In genomic region chr5:100057461-100058209, GRCm38 (mm10) we compare ENCODE assay signal across 33 mouse cellular contexts. TPM values are rescaled to one million over a fixed set of nuclear protein-coding genes. Genes with fewer than 3 reads are reported as not detected.
DNase-seq lines count a peak whose midpoint lies in the region; ATAC-seq and TF ChIP-seq lines count a peak whose summit lies in the region.
"Had no signal": no experiment of that assay in that cellular context is flagged by ENCODE, and none has a peak within 500 bp of the region (broad histone marks: within the 10 kb centered on the region; RNA-seq: fewer than 3 reads in every experiment).

No protein-coding gene starts in this region.

- WGBS in forebrain, embryonic 13.5 days, result 48% methylated on average over 14 of the region's 15 CpGs
- 87% methylated on average over 15 of the region's 15 CpGs for WGBS in forebrain, embryonic 10.5 days
- WGBS in neural tube, embryonic 12.5 days, result 73% methylated on average over 14 of the region's 15 CpGs
- WGBS in forebrain, embryonic 16.5 days, result 22% methylated on average over 14 of the region's 15 CpGs

- no peak for DNase-seq in forebrain, embryonic 10.5 days (ENCODE audit: extremely low spot score, low spot score)
- DNase-seq in neural tube, embryonic 10.5 days (ENCODE audit: extremely low spot score, low spot score), result no peak
- DNase-seq in brain, embryonic 14.5 days (ENCODE audit: low read depth), result peak; percentile 87
- no peak for DNase-seq in gastrocnemius, postnatal 4 days (ENCODE audit: low spot score in 2 of 2)
- DNase-seq in kidney, postnatal 25 days, result no peak
- DNase-seq: adrenal gland, postnatal 14 days; cerebellum, adult 11-12 months; cerebellum, adult 9-11 months; embryo, embryonic 11 days; gastrocnemius, postnatal 14 days; heart, adult 18-20 months; heart, postnatal 4 days; kidney, adult 2 months; layer of hippocampus, adult 9-11 months; lung, embryonic 14.5 days; right cerebral cortex, postnatal 25 days; thymus, adult 18-20 months; thymus, postnatal 25 days had no signal

- H3K4me1 ChIP-seq in forebrain, embryonic 13.5 days, result peaks cover 40% of the 10 kb centered on the region
- H3K4me1 ChIP-seq in forebrain, embryonic 10.5 days, result peaks cover 27% of the 10 kb centered on the region
- H3K4me1 ChIP-seq in neural tube, embryonic 12.5 days, result peaks cover 26% of the 10 kb centered on the region
- H3K4me1 ChIP-seq in forebrain, embryonic 16.5 days (replicated peaks; ENCODE audit: control insufficient read depth, insufficient read depth, low read length), result peaks cover 27% of the 10 kb centered on the region

- no peak for TF ChIP-seq CTCF in brain, embryonic 14.5 days (IDR thresholded peaks at IDR 0.05; ENCODE audit: borderline replicate concordance, extremely low read depth, insufficient read depth, insufficient read length)

- no peaks in the 10 kb centered on the region for H3K27me3 ChIP-seq in forebrain, embryonic 13.5 days
- no peaks in the 10 kb centered on the region for H3K27me3 ChIP-seq in forebrain, embryonic 10.5 days (ENCODE audit: poor library complexity, severe bottlenecking)
- no peaks in the 10 kb centered on the region for H3K27me3 ChIP-seq in neural tube, embryonic 12.5 days (replicated peaks)
- no peaks in the 10 kb centered on the region for H3K27me3 ChIP-seq in forebrain, embryonic 16.5 days (replicated peaks; ENCODE audit: control insufficient read depth, insufficient read depth, low read length)
- H3K27me3 ChIP-seq: heart, embryonic 12.5 days; intestine, embryonic 15.5 days; limb, embryonic 12.5 days; liver, embryonic 15.5 days; Patski had no signal

- H3K9me3 ChIP-seq in forebrain, embryonic 13.5 days (replicated peaks), result no peaks in the 10 kb centered on the region
- no peaks in the 10 kb centered on the region for H3K9me3 ChIP-seq in forebrain, embryonic 10.5 days
- no peaks in the 10 kb centered on the region for H3K9me3 ChIP-seq in neural tube, embryonic 12.5 days
- H3K9me3 ChIP-seq in forebrain, embryonic 16.5 days (ENCODE audit: control insufficient read depth, low read length), result no peaks in the 10 kb centered on the region
- H3K9me3 ChIP-seq: heart, embryonic 12.5 days; intestine, embryonic 15.5 days; limb, embryonic 12.5 days; liver, embryonic 15.5 days; midbrain, embryonic 10.5 days had no signal

- TF ChIP-seq POLR2A in brain, embryonic 14.5 days (IDR thresholded peaks at IDR 0.05; ENCODE audit: borderline replicate concordance, extremely low read depth, insufficient read depth, insufficient read length, poor library complexity, severe bottlenecking), result no peak

- H3K4me3 ChIP-seq in forebrain, embryonic 13.5 days, result no peak overlapping the region
- no peak overlapping the region for H3K4me3 ChIP-seq in forebrain, embryonic 10.5 days
- H3K4me3 ChIP-seq in neural tube, embryonic 12.5 days, result no peak overlapping the region
- no peak overlapping the region for H3K4me3 ChIP-seq in forebrain, embryonic 16.5 days (replicated peaks; ENCODE audit: low read length)
- H3K4me3 ChIP-seq: erythroblast, embryonic 14.5 days; heart, embryonic 12.5 days; intestine, embryonic 15.5 days; limb, embryonic 12.5 days; liver, embryonic 15.5 days; midbrain, embryonic 10.5 days; myocyte had no signal

- peaks cover 32% of the 10 kb centered on the region for H3K36me3 ChIP-seq in forebrain, embryonic 13.5 days (ENCODE audit: poor library complexity, severe bottlenecking)
- H3K36me3 ChIP-seq in forebrain, embryonic 10.5 days (replicated peaks), result peaks cover 45% of the 10 kb centered on the region
- peaks cover 28% of the 10 kb centered on the region for H3K36me3 ChIP-seq in neural tube, embryonic 12.5 days
- peaks cover 19% of the 10 kb centered on the region for H3K36me3 ChIP-seq in forebrain, embryonic 16.5 days (ENCODE audit: control insufficient read depth, insufficient read depth)

- H3K9ac ChIP-seq in forebrain, embryonic 13.5 days, result no peak overlapping the region
- no peak overlapping the region for H3K9ac ChIP-seq in neural tube, embryonic 12.5 days
- no peak overlapping the region for H3K9ac ChIP-seq in forebrain, embryonic 16.5 days (replicated peaks; ENCODE audit: low read depth, low read length)
- H3K9ac ChIP-seq: heart, embryonic 12.5 days; intestine, embryonic 15.5 days; limb, embryonic 12.5 days; liver, embryonic 15.5 days; lung, embryonic 14.5 days had no signal

- peak overlapping the region; percentile 1; the same call in 1 of the 2 replicates for H3K4me2 ChIP-seq in forebrain, embryonic 13.5 days
- H3K4me2 ChIP-seq in neural tube, embryonic 12.5 days (replicated peaks), result no peak overlapping the region
- H3K4me2 ChIP-seq in forebrain, embryonic 16.5 days (ENCODE audit: low read length), result peak overlapping the region; percentile 28
- H3K4me2 ChIP-seq: heart, embryonic 12.5 days; intestine, embryonic 15.5 days; limb, embryonic 12.5 days; liver, embryonic 15.5 days; lung, embryonic 14.5 days had no signal

- peak overlapping the region; percentile 60 for H3K27ac ChIP-seq in forebrain, embryonic 13.5 days
- H3K27ac ChIP-seq in forebrain, embryonic 10.5 days, result no peak overlapping the region
- no peak overlapping the region for H3K27ac ChIP-seq in neural tube, embryonic 12.5 days
- peak overlapping the region; percentile 41; the same call in 1 of the 2 replicates for H3K27ac ChIP-seq in forebrain, embryonic 16.5 days (ENCODE audit: low read length)
- H3K27ac ChIP-seq: hindbrain, postnatal 0 days; intestine, embryonic 15.5 days; kidney, postnatal 0 days; liver, embryonic 15.5 days; midbrain, embryonic 10.5 days; stomach, postnatal 0 days had no signal

- peak; percentile 79 for ATAC-seq in forebrain, embryonic 13.5 days
- peak; percentile 41; the same call in 1 of the 2 replicates for ATAC-seq in neural tube, embryonic 12.5 days (ENCODE audit: low FRiP score, low read depth)
- ATAC-seq in forebrain, embryonic 16.5 days, result peak; percentile 66
- ATAC-seq: hindbrain, postnatal 0 days; intestine, embryonic 15.5 days; midbrain, embryonic 16.5 days; Patski had no signal

RNA-seq across cellular contexts. Expression of gene Enoph1, which starts 17.9 kb away (rescaled TPM):
- 47.8 and 49.2 TPM in 2 replicates for polyA plus RNA-seq in forebrain, embryonic 13.5 days (2015; fragmentation: Nextera tagmentation; extraction: Ambion mirVana)
- polyA plus RNA-seq in forebrain, embryonic 10.5 days (2016; fragmentation: Nextera tagmentation; extraction: Ambion mirVana), result 62.8 and 66.9 TPM in 2 replicates
- polyA plus RNA-seq in neural tube, embryonic 12.5 days (2016; fragmentation: Nextera tagmentation; extraction: Ambion mirVana), result 40.1 and 40.4 TPM in 2 replicates
- 57.5 and 59.5 TPM in 2 replicates for polyA plus RNA-seq in brain, embryonic 14.5 days (2012; rRNA removed)
- 68.0 and 69.1 TPM in 2 replicates for polyA plus RNA-seq in forebrain, embryonic 16.5 days (2015; fragmentation: Nextera tagmentation; extraction: Ambion mirVana)
- total RNA-seq in gastrocnemius, postnatal 4 days (2021), result 10 to 100 TPM; 13.9 to 14.7 TPM

RNA-seq across cellular contexts. Expression of gene Hnrnpdl, which starts 18.2 kb away (rescaled TPM):
- 260 and 282 TPM in 2 replicates for polyA plus RNA-seq in forebrain, embryonic 13.5 days (2015; fragmentation: Nextera tagmentation; extraction: Ambion mirVana)
- polyA plus RNA-seq in forebrain, embryonic 10.5 days (2016; fragmentation: Nextera tagmentation; extraction: Ambion mirVana), result 246 and 247 TPM in 2 replicates
- polyA plus RNA-seq in neural tube, embryonic 12.5 days (2016; fragmentation: Nextera tagmentation; extraction: Ambion mirVana), result 245 and 268 TPM in 2 replicates
- 454 and 560 TPM in 2 replicates for polyA plus RNA-seq in brain, embryonic 14.5 days (2012; rRNA removed)
- 246 and 250 TPM in 2 replicates for polyA plus RNA-seq in forebrain, embryonic 16.5 days (2015; fragmentation: Nextera tagmentation; extraction: Ambion mirVana)
- 100 to 1,000 TPM; 116 to 132 TPM for total RNA-seq in gastrocnemius, postnatal 4 days (2021)

Comparison
In these comparisons a context has a peak if more than half of its experiments do, and no peak if none do; other contexts are left out.
1. H3K27ac ChIP-seq: peak in forebrain, embryonic 13.5 days (single experiment) and forebrain, embryonic 16.5 days (single experiment); none in forebrain, embryonic 10.5 days (single experiment) and neural tube, embryonic 12.5 days (single experiment).
2. Peak in every context shown above with its lines, with median percentiles within 50 percentile points of each other: ATAC-seq.